Mouse (Mus musculus): Measurements from ENCODE around the gene Ctsj. TPM values are rescaled to one million over a fixed set of nuclear protein-coding genes. Genes with fewer than 3 reads are reported as not detected.

The Ctsj gene
- polyA plus RNA-seq, 1 experiment: not detected

- TF ChIP-seq POLR2A (IDR thresholded peaks at IDR 0.05; ENCODE audit: low read depth, low read length) (no peak), CTCF (conservative IDR thresholded peaks at IDR 0.05; ENCODE audit: insufficient read depth, insufficient read length, low read depth, low read length) (no peak)
- Histone ChIP-seq H3K27ac (ENCODE audit: insufficient read depth, low read depth, low read length) (no peak overlapping the region), H3K36me3 (ENCODE audit: control insufficient read depth, insufficient read depth, low read length) (no peaks in the 10 kb centered on the region), H3K27me3 (replicated peaks; ENCODE audit: control insufficient read depth, insufficient read depth, low read length) (no peaks in the 10 kb centered on the region), H3K4me3 (ENCODE audit: insufficient read depth, low read depth, low read length) (no peak overlapping the region), H3K4me1 (ENCODE audit: control insufficient read depth, insufficient read depth, low read length) (no peaks in the 10 kb centered on the region)
- DNase-seq: no peak
- 64% methylated on average over 5 of the region's 5 CpGs for WGBS
Observed at GRCm38 (mm10) chr13:60961706-60962105, 44.1 kb downstream of the Ctsj start.

Other genes starting within 250 kb of the Ctsj start
- gene BC051665, start 219.6 kb downstream of the Ctsj start, polyA plus RNA-seq (2012; rRNA removed): not detected in 2 replicates
- gene Ctsll3, start 203.1 kb downstream of the Ctsj start, polyA plus RNA-seq (2012; rRNA removed): not detected in 2 replicates
- 0.52 TPM in 1 of 2 replicates, not detected in the other for gene 4930486L24Rik, start 141.5 kb downstream of the Ctsj start, polyA plus RNA-seq (2012; rRNA removed)
- 0.23 TPM in 1 of 2 replicates, not detected in the other for gene Gm49392, start 109.1 kb downstream of the Ctsj start, polyA plus RNA-seq (2012; rRNA removed)
- gene Ctla2b, start 108.5 kb downstream of the Ctsj start, polyA plus RNA-seq (2012; rRNA removed): 0.34 and 1.7 TPM in 2 replicates
- gene Tpbpb, start 101.1 kb downstream of the Ctsj start, polyA plus RNA-seq (2012; rRNA removed): not detected in 2 replicates
- gene Gm49393, start 70.4 kb downstream of the Ctsj start, polyA plus RNA-seq (2012; rRNA removed): not detected in 2 replicates
- gene Gm49391, start 69.4 kb downstream of the Ctsj start, polyA plus RNA-seq (2012; rRNA removed): 1.4 and 2.1 TPM in 2 replicates
- gene Ctla2a, start 69.3 kb downstream of the Ctsj start, polyA plus RNA-seq (2012; rRNA removed): 8.2 and 12.4 TPM in 2 replicates
- gene Tpbpa, start 64.0 kb downstream of the Ctsj start, polyA plus RNA-seq (2012; rRNA removed): not detected in 2 replicates
- gene Ctsq, start 34.7 kb upstream of the Ctsj start, polyA plus RNA-seq (2012; rRNA removed): not detected in 2 replicates
- not detected in 2 replicates for gene Ctsr, start 158.3 kb upstream of the Ctsj start, polyA plus RNA-seq (2012; rRNA removed)
- gene Cts6, start 197.5 kb upstream of the Ctsj start, polyA plus RNA-seq (2012; rRNA removed): not detected in 2 replicates
- not detected in 2 replicates for gene Cts8, start 249.4 kb upstream of the Ctsj start, polyA plus RNA-seq (2012; rRNA removed)